Mouse (Mus musculus) ES-CJ7 (cell line): ENCODE data around the gene Olfr464.
"Not testable (repeated sequence)": the region's sequence is repeated elsewhere in the genome, so short reads cannot be mapped to it uniquely, and the experiment has no call there.

Source experiments
- DNase-seq: peaks from one replicate; pipeline ENCODE4 v3.0.0; 2011; ENCODE audit warnings: low read depth, low spot score

Gene Olfr464

DNA sequence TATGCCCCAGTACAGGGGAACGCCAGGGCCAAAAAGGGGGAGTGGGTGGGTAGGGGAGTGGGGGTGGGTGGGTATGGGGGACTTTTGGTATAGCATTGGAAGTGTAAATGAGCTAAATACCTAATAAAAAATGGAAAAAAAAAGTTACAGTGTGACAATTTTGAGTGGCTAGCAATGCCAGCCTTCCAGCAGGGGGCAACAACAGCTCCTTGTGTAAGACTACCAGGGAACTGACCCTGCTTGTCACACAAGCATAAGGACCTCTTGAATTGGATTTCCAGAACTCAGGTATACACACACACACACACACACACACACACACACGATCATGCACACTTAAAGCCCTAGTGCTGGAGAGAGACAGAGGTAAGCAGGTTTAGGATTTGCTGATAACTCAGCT is 53.9 kb downstream of the Olfr464 start:
- DNase-seq = not testable (repeated sequence)
